Mouse (Mus musculus) hindbrain, embryonic 14.5 days (tissue): ENCODE measurements around the gene Ldb2. TPM values are rescaled to one million over a fixed set of nuclear protein-coding genes. Genes with fewer than 3 reads are reported as not detected.

Experiments used
- ATAC-seq: fragments of 200-750 bp; cut with Nextera tagmentation; 2 replicates; pipeline ENCODE4 v1.8.0; 2017; ENCODE audit warnings: moderate number of reproducible peaks, mild to moderate bottlenecking, moderate TSS enrichment, moderate library complexity; ENCODE audit not compliant: low FRiP score
- DNase-seq: peaks from one replicate; pipeline ENCODE4 v3.0.0-alpha.2; 2015; ENCODE audit warnings: low spot score
- H3K27ac ChIP-seq: fragments of 300-500 bp; sonication (generic); 2 replicates; pipeline ENCODE4 v1.5.1; 2014; ENCODE audit warnings: mild to moderate bottlenecking, moderate library complexity
- H3K27me3 ChIP-seq: fragments of 300-500 bp; sonication (generic); 2 replicates; pipeline ENCODE4 v1.6.1; 2014; ENCODE audit warnings: mild to moderate bottlenecking, low read length, mixed read lengths; ENCODE audit not compliant: control insufficient read depth, insufficient read depth
- H3K36me3 ChIP-seq: fragments of 300-500 bp; sonication (generic); replicated peaks from 2 replicates; pipeline ENCODE4 v1.6.1; 2014; ENCODE audit not compliant: control insufficient read depth, insufficient read depth
- H3K4me1 ChIP-seq: fragments of 300-500 bp; sonication (generic); replicated peaks from 2 replicates; pipeline ENCODE4 v1.6.1; 2014; ENCODE audit warnings: antibody characterized with exemption, low read length, mixed read lengths; ENCODE audit not compliant: control insufficient read depth, insufficient read depth
- H3K4me2 ChIP-seq: fragments of 300-500 bp; sonication (generic); replicated peaks from 2 replicates; pipeline ENCODE4 v1.6.1; 2014; ENCODE audit warnings: mild to moderate bottlenecking, moderate library complexity
- H3K4me3 ChIP-seq: fragments of 300-500 bp; sonication (generic); replicated peaks from 2 replicates; pipeline ENCODE4 v1.5.1; 2014; ENCODE audit warnings: mild to moderate bottlenecking, low read length
- H3K9ac ChIP-seq: fragments of 300-500 bp; sonication (generic); 2 replicates; pipeline ENCODE4 v1.6.1; 2014
- H3K9me3 ChIP-seq: fragments of 300-500 bp; sonication (generic); 2 replicates; pipeline ENCODE4 v1.6.1; 2016; ENCODE audit warnings: low read length; ENCODE audit not compliant: control insufficient read depth
- WGBS: fragments of 180-500 bp; shearing (Covaris S2); extraction: QIAGEN DNeasy Blood & Tissue Kit; methylation state at CpG from one replicate; pipeline ENCODE4 v1.1.7; 2014; 5-methylcytosine and 5-hydroxymethylcytosine counted together
- polyA plus RNA-seq: library from polyadenylated mRNA; unstranded; fragments of >200 nt; fragmentation: Nextera tagmentation; extraction: Ambion mirVana; gene quantifications from 2 replicates; pipeline ENCODE4 v1.2.1, GENCODE M21; 2014

Ldb2 gene
- polyA plus RNA-seq, 1 experiment from 2014 or later = 40.5 TPM

DNA sequence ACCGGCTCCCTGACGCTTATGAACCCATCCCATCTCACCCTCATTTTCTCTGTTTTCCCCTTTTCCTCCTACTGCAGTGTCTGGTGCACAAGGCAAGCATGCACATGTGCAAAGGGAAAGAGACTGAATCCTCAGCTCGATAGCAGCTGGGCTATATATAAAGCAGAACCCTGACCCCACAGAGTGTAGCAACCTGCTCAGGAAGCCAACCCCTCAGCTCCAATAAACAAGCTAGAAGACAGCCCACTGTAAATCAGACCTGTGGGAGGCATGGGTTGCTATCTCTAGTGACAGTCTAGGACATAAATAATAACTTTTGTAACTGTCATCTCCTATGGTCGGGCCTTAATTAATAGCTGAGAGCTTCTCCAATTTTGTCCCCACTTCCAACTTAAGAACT, 158.4 kb downstream of the Ldb2 start:
- Histone ChIP-seq H3K27ac (no peak overlapping the region), H3K27me3 (no peaks in the 10 kb centered on the region), H3K36me3 (no peaks in the 10 kb centered on the region), H3K4me2 (no peak overlapping the region), H3K9ac (no peak overlapping the region), H3K9me3 (no peaks in the 10 kb centered on the region), H3K4me1 (0 out of 2 replicates have a peak, but pooled peaks cover 1% of the 10 kb centered on the region), H3K4me3 (no peak overlapping the region)
- ATAC-seq = no peak
- 77% methylated on average over 4 of the region's 4 CpGs for WGBS
- no peak for DNase-seq

DNA sequence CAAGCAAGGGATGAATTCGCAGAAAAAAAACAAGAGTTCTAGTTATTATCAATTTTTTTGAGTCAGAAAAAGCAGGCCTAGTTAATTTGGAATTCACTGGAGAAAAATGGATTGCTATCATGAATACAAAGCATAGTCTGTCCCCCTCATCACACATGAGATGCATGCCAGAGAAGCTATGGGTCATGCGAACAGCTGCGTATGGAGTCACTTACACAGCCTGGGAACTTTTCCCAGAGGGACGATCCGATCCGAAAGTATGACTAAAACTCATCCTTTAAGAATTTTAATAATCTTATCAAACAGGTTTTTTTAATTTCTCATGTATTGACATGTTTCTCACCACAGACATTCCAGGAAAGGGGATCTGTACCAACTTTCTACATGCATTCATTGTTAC, 163.9 kb downstream of the Ldb2 start:
- Histone ChIP-seq H3K36me3 (no peaks in the 10 kb centered on the region), H3K27me3 (no peaks in the 10 kb centered on the region), H3K4me3 (no peak overlapping the region), H3K9me3 (no peaks in the 10 kb centered on the region), H3K4me1 (no peaks in the 10 kb centered on the region), H3K4me2 (no peak overlapping the region), H3K27ac (no peak overlapping the region), H3K9ac (no peak overlapping the region)
- no peak for ATAC-seq
- WGBS = 86% methylated on average over 6 of the region's 6 CpGs
- no peak for DNase-seq

DNA sequence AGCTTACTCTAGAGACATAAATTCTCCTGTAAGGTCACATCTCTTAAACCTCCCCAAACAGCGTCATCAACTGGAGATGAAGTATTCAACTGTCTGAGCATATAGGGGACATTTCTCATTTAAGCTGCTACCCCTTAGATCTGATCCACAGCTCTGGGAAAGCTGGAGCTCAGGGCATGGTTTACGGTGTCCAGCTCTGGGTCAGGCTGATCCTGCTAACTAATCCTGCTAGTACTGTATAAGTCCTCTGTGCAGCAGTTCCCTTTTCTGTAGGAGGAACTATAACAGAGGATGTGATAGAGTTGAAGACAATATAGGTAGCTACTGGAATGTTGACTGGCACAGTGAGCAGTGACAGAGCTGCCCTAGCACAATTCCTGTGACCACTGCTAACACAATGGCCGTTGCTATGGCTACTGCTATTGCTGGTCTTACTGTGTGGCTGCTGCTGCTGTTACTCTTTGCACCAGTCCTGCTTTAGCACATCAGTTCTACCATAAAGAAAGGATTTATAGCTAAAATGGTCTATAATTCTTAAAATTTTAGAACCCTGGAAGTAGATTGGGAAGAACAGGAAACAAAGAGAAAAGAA, 170.3 kb downstream of the Ldb2 start:
- Histone ChIP-seq H3K4me3 (no peak overlapping the region), H3K4me2 (no peak overlapping the region), H3K9ac (no peak overlapping the region), H3K36me3 (no peaks in the 10 kb centered on the region), H3K27me3 (no peaks in the 10 kb centered on the region), H3K9me3 (no peaks in the 10 kb centered on the region), H3K27ac (0 out of 2 replicates have a peak overlapping the region, but pooled peaks have one; percentile 7), H3K4me1 (peaks cover 7% of the 10 kb centered on the region)
- WGBS = 46% methylated on average over 3 of the region's 3 CpGs
- DNase-seq (no peak), ATAC-seq (peak; percentile 70; the same call in 1 of the 2 replicates)

- Histone ChIP-seq H3K9me3 (no peaks in the 10 kb centered on the region), H3K27me3 (no peaks in the 10 kb centered on the region), H3K4me2 (no peak overlapping the region), H3K36me3 (no peaks in the 10 kb centered on the region), H3K4me1 (peaks cover 7% of the 10 kb centered on the region), H3K4me3 (no peak overlapping the region), H3K27ac (no peak overlapping the region), H3K9ac (no peak overlapping the region)
- WGBS = 29% methylated on average over 5 of the region's 5 CpGs
- DNase-seq = no peak
- ATAC-seq = peak; percentile 48; the same call in 1 of the 2 replicates
Measured at GRCm38 (mm10) chr5:44627487-44627886, 172.0 kb downstream of the Ldb2 start.

GRCm38 (mm10) chr5:44626885-44627284, 172.6 kb downstream of the Ldb2 start:
- H3K36me3 ChIP-seq = no peaks in the 10 kb centered on the region
- DNase-seq (no peak), ATAC-seq (no peak)
- H3K4me3 ChIP-seq = no peak overlapping the region
- no peak overlapping the region for H3K4me2 ChIP-seq
- H3K27ac ChIP-seq = no peak overlapping the region
- no peaks in the 10 kb centered on the region for H3K27me3 ChIP-seq
- no peaks in the 10 kb centered on the region for H3K9me3 ChIP-seq
- H3K4me1 ChIP-seq = peaks cover 7% of the 10 kb centered on the region
- WGBS = 87% methylated on average over 2 of the region's 2 CpGs
- H3K9ac ChIP-seq = no peak overlapping the region

DNA sequence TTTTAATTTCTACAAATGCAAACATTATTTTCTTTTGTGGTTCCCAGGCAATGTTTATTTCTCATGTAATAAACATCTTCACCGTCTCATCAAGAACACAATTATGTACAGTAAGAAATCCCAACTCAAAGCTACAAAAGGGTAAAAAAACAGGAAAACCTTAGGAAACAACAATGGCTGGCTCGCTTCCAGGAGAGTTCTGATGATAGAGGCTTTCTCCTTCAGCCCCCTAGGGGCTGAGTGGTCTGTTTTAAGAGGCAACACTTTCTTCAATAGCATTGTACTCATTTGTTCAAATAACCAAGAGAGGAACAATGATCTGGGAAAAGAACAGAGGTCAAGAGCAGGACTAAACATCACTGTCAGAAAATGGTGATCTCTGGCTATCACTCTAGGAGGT, 173.4 kb downstream of the Ldb2 start:
- Histone ChIP-seq H3K27me3 (no peaks in the 10 kb centered on the region), H3K36me3 (no peaks in the 10 kb centered on the region), H3K4me1 (peaks cover 7% of the 10 kb centered on the region), H3K9ac (no peak overlapping the region), H3K4me2 (no peak overlapping the region), H3K4me3 (no peak overlapping the region), H3K27ac (no peak overlapping the region), H3K9me3 (no peaks in the 10 kb centered on the region)
- DNase-seq (no peak), ATAC-seq (no peak)
- WGBS = 66% methylated on average over 2 of the region's 2 CpGs

DNA sequence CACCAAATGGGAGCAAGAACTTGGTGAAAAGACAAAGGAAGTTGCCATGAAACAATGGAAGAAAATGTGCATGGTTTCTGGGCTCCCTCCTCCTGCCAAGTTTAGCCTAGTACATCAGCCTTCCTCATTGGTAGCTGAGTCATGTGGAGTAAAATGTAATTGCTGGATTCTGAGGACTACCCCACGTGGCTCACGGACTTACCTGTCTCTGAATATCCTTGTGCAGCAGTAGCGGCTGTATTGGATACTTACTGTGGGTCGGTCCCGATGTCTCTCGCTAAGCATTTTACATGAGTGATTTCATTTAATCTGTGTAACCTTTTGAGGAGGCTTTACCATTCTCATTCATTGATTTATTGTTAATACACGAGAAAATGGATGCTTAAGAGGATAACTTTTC, 183.8 kb downstream of the Ldb2 start:
- Histone ChIP-seq H3K27me3 (no peaks in the 10 kb centered on the region), H3K4me1 (no peaks in the 10 kb centered on the region), H3K27ac (no peak overlapping the region), H3K4me3 (no peak overlapping the region), H3K36me3 (no peaks in the 10 kb centered on the region), H3K9ac (no peak overlapping the region), H3K9me3 (no peaks in the 10 kb centered on the region), H3K4me2 (no peak overlapping the region)
- ATAC-seq (no peak), DNase-seq (no peak)
- 90% methylated on average over 7 of the region's 7 CpGs for WGBS

DNA sequence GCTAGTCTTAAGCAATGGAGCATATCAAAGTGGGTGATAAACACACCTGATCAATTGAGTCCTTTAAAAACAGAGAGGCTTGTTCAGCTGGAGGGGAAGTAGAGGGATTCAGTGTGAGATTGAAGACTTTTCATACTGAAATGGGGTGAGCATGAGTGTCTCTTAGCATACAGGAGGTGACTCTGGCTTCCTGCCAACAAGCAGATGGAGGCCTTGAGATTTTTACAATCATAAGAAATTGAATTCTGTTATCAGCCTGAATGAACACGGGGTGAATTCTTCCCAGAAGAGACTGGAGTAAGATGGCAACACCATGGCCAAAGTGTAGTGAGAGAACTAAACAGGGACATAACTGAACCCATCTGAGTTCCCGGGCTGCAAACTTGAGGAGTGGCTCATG, 190.6 kb downstream of the Ldb2 start:
- Histone ChIP-seq H3K4me3 (no peak overlapping the region), H3K4me2 (no peak overlapping the region), H3K9me3 (no peaks in the 10 kb centered on the region), H3K9ac (no peak overlapping the region), H3K36me3 (no peaks in the 10 kb centered on the region), H3K4me1 (no peaks in the 10 kb centered on the region), H3K27me3 (no peaks in the 10 kb centered on the region), H3K27ac (no peak overlapping the region)
- ATAC-seq (no peak), DNase-seq (no peak)
- WGBS = 58% methylated on average over 2 of the region's 2 CpGs

- Histone ChIP-seq H3K36me3 (no peaks in the 10 kb centered on the region), H3K27ac (no peak overlapping the region), H3K9me3 (no peaks in the 10 kb centered on the region), H3K27me3 (no peaks in the 10 kb centered on the region), H3K9ac (no peak overlapping the region), H3K4me2 (no peak overlapping the region), H3K4me1 (no peaks in the 10 kb centered on the region), H3K4me3 (no peak overlapping the region)
- ATAC-seq (no peak), DNase-seq (no peak)
- WGBS = 92% methylated on average over 1 of the region's 1 CpGs
Measured at GRCm38 (mm10) chr5:44601340-44601739, 198.1 kb downstream of the Ldb2 start.
